Mouse (Mus musculus) hindbrain, embryonic 13.5 days (tissue): ENCODE measurements around the gene Kdm5c. TPM values are rescaled to one million over a fixed set of nuclear protein-coding genes. Genes with fewer than 3 reads are reported as not detected.

Experiments
- ATAC-seq: fragments of 200-750 bp; cut with Nextera tagmentation; 2 replicates; pipeline ENCODE4 v1.8.0; 2017; ENCODE audit warnings: moderate TSS enrichment; ENCODE audit not compliant: low FRiP score
- H3K27ac ChIP-seq: fragments of 300-500 bp; sonication (generic); 2 replicates; pipeline ENCODE4 v1.5.1; 2015; ENCODE audit warnings: inconsistent platforms, mild to moderate bottlenecking, moderate library complexity
- H3K27me3 ChIP-seq: fragments of 300-500 bp; sonication (generic); 2 replicates; pipeline ENCODE4 v1.6.1; 2015; ENCODE audit warnings: mild to moderate bottlenecking, inconsistent platforms
- H3K36me3 ChIP-seq: fragments of 300-500 bp; sonication (generic); 2 replicates; pipeline ENCODE4 v1.6.1; 2015; ENCODE audit warnings: mild to moderate bottlenecking, inconsistent platforms
- H3K4me1 ChIP-seq: fragments of 300-500 bp; sonication (generic); replicated peaks from 2 replicates; pipeline ENCODE4 v1.6.1; 2015; ENCODE audit warnings: inconsistent platforms
- H3K4me2 ChIP-seq: fragments of 300-500 bp; sonication (generic); 2 replicates; pipeline ENCODE4 v1.6.1; 2015; ENCODE audit warnings: inconsistent platforms, mild to moderate bottlenecking, moderate library complexity
- H3K4me3 ChIP-seq: fragments of 300-500 bp; sonication (generic); 2 replicates; pipeline ENCODE4 v1.5.1; 2015; ENCODE audit warnings: mild to moderate bottlenecking, inconsistent platforms
- H3K9ac ChIP-seq: fragments of 300-500 bp; sonication (generic); 2 replicates; pipeline ENCODE4 v1.6.1; 2015; ENCODE audit warnings: mild to moderate bottlenecking, inconsistent platforms
- H3K9me3 ChIP-seq: fragments of 300-500 bp; sonication (generic); 2 replicates; pipeline ENCODE4 v1.6.1; 2016; ENCODE audit warnings: inconsistent platforms
- WGBS: fragments of 180-500 bp; shearing (Covaris S2); methylation state at CpG from one replicate; pipeline ENCODE4 v1.1.7; 2015; 5-methylcytosine and 5-hydroxymethylcytosine counted together
- polyA plus RNA-seq: library from polyadenylated mRNA; unstranded; fragments of >200 nt; fragmentation: Nextera tagmentation; extraction: Ambion mirVana; gene quantifications from 2 replicates; pipeline ENCODE4 v1.2.1, GENCODE M21; 2015

Gene Kdm5c
- polyA plus RNA-seq: 35.2 and 36.0 TPM in 2 replicates

DNA sequence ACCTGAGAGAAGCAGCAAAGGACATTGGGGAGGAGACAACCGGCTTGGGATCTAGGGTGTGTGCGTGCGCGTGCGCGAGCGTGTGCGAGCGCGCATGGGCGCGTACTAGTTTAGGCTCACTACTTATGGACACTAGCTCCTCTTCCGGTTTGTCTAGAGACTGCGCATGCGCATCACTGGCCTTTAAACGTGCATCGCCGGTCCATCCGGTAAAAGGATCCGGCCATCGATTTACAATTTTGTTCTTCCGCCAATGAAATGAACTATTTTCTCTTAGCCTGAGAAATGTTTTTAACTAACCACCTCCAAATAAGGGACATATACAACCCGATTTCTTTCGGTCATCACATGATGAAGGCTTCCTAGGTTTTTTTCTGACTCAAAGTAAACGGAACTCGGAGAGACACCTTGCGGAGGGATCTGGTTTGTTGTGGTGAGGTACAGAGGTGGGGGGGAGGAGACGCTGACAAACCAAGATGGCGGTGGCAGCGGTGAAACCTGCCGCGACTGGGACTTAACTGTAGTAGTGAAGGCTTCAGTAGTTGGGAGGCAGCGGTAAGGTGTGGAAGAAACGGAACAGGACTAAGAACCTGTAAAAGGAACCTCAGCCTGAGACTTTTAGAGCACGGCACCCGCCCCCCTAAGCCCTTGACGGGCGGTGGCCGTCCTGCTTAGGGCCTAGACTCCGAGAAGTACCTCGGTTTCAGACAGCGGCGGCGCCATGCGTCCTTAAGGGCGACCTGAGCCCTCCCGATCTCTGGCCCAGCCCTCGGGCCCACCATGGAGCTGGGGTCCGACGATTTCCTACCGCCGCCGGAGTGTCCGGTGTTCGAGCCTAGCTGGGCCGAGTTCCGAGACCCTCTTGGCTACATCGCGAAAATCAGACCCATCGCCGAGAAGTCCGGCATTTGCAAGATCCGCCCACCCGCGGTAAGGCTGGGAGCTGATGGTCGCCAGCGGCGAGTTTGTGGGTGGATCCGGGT lies at the start of gene Kdm5c:
Gene Kdm5c (plus strand): TSS at position 240 of the 983 bp plus-strand sequence.
- H3K36me3 ChIP-seq: peaks cover 5% of the 10 kb centered on the region; the same call in 1 of the 2 replicates
- H3K4me3 ChIP-seq: peak within 1 kb of the TSS; percentile 86
- WGBS: 1% methylated on average over 68 of the region's 69 CpGs
- H3K27me3 ChIP-seq: peaks cover 22% of the 10 kb centered on the region
- H3K4me2 ChIP-seq: peak within 1 kb of the TSS; percentile 86
- ATAC-seq: peak; percentile 98
- H3K9me3 ChIP-seq: no peaks in the 10 kb centered on the region
- H3K4me1 ChIP-seq: peaks cover 21% of the 10 kb centered on the region
- peak within 1 kb of the TSS; percentile 81 for H3K27ac ChIP-seq
- H3K9ac ChIP-seq: peak within 1 kb of the TSS; percentile 88

DNA sequence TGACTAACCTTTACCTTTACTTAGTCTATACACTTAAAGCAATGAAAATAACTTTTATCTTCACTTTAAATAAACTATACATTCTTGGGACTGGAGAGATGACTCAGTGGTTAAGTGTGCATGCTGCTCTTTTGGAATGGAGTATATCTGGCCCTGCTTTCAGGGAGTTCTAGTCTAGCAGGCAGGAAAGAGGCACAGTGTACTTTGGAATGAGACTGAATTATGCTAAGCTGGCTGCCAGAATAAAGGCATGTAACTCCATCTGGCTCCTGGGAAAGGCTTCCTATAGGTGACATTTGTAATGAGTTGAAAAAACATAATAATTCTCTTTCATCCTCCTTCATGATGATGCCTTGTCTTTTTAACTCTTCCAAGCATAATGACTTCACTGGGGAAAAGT lies 45.7 kb upstream of the Kdm5c start:
- no peaks in the 10 kb centered on the region for H3K36me3 ChIP-seq
- no peak overlapping the region for H3K4me3 ChIP-seq
- H3K9me3 ChIP-seq: 0 out of 2 replicates have a peak, but pooled peaks cover 3% of the 10 kb centered on the region
- no peak overlapping the region for H3K27ac ChIP-seq
- no peak overlapping the region for H3K4me2 ChIP-seq
- no peak for ATAC-seq
- no peak overlapping the region for H3K9ac ChIP-seq
- no peaks in the 10 kb centered on the region for H3K4me1 ChIP-seq
- peaks cover 70% of the 10 kb centered on the region for H3K27me3 ChIP-seq

DNA sequence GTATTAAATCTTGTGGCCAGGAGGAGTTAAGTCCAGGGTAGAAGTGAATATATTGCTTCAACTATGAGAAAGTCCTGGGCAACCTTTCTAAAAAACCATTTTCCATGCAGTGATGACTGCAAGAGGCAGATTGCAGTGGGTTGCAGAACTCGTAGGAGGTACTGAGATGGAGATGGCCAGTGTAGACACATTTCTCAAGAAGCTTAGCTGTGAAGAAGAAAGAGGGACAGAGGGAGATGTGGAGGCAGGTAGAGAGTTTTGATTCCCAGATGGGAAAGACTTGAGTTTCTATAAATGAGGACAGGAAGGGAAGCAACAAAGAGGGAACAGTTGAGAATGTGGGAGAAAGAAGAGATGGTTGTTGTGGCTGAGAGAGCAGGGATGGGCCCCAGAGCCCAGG lies 41.6 kb upstream of the Kdm5c start:
- Histone ChIP-seq H3K4me1 (no peaks in the 10 kb centered on the region), H3K27me3 (peaks cover 93% of the 10 kb centered on the region), H3K27ac (no peak overlapping the region), H3K4me2 (no peak overlapping the region), H3K36me3 (no peaks in the 10 kb centered on the region), H3K9me3 (0 out of 2 replicates have a peak, but pooled peaks cover 3% of the 10 kb centered on the region), H3K9ac (no peak overlapping the region), H3K4me3 (no peak overlapping the region)
- WGBS: 86% methylated on average over 1 of the region's 1 CpGs
- no peak for ATAC-seq

DNA sequence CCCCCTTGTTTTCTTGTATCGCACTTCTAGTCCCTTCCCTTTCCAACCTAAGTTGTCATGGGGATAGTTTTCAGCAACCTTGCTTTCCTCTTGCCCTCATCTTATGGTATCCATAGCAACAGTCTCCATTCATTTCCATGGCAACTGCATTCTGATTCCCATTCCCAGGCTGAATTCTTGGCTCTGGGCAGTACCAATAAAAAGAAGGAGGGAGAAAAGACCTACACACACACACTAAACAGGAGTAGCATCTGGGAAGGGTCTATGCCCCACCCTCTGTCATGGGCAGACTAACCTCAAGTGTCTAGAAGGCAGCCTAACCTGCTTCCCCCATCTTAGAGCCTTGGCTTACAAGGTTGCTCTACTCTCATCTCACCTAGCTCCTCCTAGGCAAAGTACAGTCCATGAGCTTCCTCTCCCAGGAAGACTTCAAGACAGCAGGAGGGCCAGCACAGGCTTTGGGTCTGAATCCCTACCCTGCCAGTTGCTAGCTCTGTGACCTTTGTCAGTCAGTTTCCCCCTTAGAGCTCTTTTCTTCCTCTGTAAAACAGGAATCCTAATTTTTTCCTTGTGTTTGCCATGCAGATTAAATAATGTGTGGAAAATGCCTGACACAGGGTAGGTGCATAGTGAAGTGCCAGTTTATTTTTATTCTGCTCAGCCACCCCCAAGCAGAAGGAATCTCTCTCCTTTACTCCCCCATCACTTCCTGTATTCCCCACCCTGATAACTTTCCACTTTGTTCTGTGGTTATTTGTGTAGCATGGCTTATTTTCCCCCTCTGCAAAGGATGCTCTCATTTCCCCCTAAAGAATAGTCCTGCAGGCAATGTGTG lies 34.8 kb upstream of the Kdm5c start:
- peak overlapping the region; percentile 18; the same call in 1 of the 2 replicates for H3K4me2 ChIP-seq
- peaks cover 47% of the 10 kb centered on the region for H3K4me1 ChIP-seq
- H3K27me3 ChIP-seq: peaks cover 95% of the 10 kb centered on the region
- peak overlapping the region; percentile 86 for H3K27ac ChIP-seq
- H3K4me3 ChIP-seq: no peak overlapping the region
- 14% methylated on average over 1 of the region's 1 CpGs for WGBS
- H3K9me3 ChIP-seq: no peaks in the 10 kb centered on the region
- no peaks in the 10 kb centered on the region for H3K36me3 ChIP-seq
- ATAC-seq: peak; percentile 91
- H3K9ac ChIP-seq: no peak overlapping the region

DNA sequence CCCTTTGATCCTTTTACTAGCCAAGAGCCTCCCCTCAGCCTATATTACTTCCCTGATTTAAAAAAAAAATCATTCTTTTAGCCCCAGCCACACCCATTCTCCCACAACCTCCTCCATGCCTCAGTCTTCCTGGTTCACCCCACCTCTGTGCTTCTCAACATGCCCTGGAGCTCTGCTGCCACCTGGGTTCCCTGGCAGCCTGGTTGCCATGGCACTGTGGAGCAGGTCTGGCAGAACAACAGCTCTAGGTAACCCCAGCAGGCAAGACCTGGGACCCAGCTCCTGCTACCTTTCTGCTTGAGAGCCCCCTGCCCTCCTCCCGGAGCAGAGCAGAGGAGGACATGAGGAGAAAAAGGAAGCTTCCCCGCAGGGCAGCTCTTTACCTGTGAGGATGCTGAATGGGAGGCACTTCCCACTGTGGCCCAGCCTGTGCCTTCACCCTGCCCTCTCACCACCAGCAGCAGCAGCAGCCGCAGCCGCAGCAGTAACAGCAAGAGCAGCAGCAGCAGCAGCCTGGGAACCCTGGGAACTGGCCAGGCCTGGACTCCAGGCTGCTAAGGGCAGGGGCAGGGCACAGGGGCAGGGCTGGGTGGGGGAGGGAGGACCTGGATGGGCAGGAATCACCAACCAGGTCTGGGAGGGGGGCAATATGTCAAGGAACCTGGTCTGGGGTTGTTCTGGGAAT lies 30.9 kb upstream of the Kdm5c start:
- Histone ChIP-seq H3K9ac (no peak overlapping the region), H3K27ac (peak overlapping the region; percentile 23; the same call in 1 of the 2 replicates), H3K27me3 (peaks cover 98% of the 10 kb centered on the region), H3K4me3 (no peak overlapping the region), H3K4me1 (peaks cover 43% of the 10 kb centered on the region), H3K36me3 (no peaks in the 10 kb centered on the region), H3K9me3 (no peaks in the 10 kb centered on the region), H3K4me2 (no peak overlapping the region)
- 17% methylated on average over 4 of the region's 4 CpGs for WGBS
- ATAC-seq: 0 out of 2 replicates have a peak, but pooled peaks have one; percentile 21

DNA sequence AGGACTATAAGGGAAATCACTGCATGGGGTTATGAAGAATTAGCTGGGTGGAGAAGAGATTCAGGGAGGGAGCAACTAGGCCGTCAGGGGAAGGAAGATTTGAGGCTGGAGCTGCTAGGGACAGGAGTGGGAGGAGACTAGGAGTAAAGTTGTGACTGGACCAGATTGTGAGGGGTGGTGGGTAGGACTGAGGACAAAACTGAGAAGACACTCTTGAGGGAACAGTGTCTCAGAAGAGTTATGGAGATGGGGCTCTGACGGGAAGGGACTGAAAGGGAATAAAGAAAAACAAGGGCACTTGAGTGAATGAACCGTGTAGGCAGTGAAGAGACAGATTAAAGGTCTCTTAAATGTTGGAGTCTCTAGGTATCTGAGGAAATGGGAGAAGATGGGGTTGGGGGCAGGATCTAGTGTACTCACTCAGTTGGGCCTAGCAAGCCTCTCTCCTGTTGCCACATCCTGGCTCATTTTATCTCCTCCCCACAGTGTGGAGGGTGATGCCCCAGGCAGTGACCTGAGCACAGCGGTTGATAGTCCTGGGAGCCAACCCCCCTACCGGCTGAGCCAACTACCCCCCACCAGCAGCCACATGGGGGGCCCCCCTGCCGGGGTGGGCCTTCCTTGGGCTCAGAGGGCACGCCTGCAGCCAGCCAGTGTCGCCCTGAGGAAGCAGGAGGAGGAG lies 30.3 kb upstream of the Kdm5c start:
- H3K4me2 ChIP-seq: no peak overlapping the region
- H3K9ac ChIP-seq: no peak overlapping the region
- ATAC-seq: no peak
- no peaks in the 10 kb centered on the region for H3K9me3 ChIP-seq
- no peak overlapping the region for H3K4me3 ChIP-seq
- H3K27me3 ChIP-seq: peaks cover 98% of the 10 kb centered on the region
- peak overlapping the region; percentile 23; the same call in 1 of the 2 replicates for H3K27ac ChIP-seq
- H3K4me1 ChIP-seq: peaks cover 36% of the 10 kb centered on the region
- WGBS: 32% methylated on average over 8 of the region's 8 CpGs
- no peaks in the 10 kb centered on the region for H3K36me3 ChIP-seq

DNA sequence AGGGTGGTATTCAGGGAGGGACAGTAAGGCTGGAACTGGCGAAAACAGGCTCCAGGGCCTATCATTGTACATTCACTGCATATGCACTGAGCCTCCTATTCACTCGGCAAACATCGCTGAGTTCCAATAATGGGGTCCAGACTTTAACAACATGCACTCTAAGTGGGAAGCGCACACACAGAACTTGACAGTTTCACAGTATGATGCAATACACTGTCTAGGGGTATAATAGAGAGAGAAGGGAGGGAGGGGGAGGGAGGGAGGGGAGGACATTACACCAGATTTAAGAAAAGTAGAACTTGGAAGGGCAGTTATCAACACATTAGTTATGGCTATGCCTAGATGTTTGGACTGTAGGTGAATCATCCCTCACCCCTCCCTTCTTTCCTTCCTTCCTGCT lies 29.6 kb upstream of the Kdm5c start:
- Histone ChIP-seq H3K4me3 (no peak overlapping the region), H3K4me2 (no peak overlapping the region), H3K9me3 (no peaks in the 10 kb centered on the region), H3K4me1 (peaks cover 30% of the 10 kb centered on the region), H3K27ac (no peak overlapping the region), H3K27me3 (peaks cover 96% of the 10 kb centered on the region), H3K9ac (no peak overlapping the region), H3K36me3 (no peaks in the 10 kb centered on the region)
- 60% methylated on average over 4 of the region's 4 CpGs for WGBS
- ATAC-seq: no peak

DNA sequence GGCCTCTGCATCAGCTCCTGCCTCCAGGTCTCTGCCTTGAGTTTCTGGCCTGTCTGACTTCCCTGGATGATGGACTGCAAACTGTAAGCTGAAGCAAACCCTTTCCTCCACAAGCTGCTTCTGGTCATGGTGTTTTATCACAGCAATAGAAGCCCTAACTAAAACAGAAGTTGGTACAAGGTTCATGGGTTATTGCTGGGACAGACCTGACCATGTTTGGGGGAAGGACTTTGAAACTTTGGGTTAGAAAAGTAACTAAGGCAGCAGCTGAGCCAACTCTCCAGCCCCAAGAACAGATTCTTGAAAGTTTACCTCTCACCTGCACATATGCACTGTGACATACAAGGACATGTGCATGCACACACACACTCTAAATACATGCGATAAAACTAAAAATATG lies 27.3 kb upstream of the Kdm5c start:
- Histone ChIP-seq H3K9me3 (no peaks in the 10 kb centered on the region), H3K27ac (no peak overlapping the region), H3K36me3 (no peaks in the 10 kb centered on the region), H3K9ac (no peak overlapping the region), H3K4me1 (peaks cover 19% of the 10 kb centered on the region; the same call in 1 of the 2 replicates), H3K4me3 (no peak overlapping the region), H3K27me3 (peaks cover 97% of the 10 kb centered on the region), H3K4me2 (no peak overlapping the region)
- WGBS: 100% methylated on average over 1 of the region's 1 CpGs
- ATAC-seq: no peak

DNA sequence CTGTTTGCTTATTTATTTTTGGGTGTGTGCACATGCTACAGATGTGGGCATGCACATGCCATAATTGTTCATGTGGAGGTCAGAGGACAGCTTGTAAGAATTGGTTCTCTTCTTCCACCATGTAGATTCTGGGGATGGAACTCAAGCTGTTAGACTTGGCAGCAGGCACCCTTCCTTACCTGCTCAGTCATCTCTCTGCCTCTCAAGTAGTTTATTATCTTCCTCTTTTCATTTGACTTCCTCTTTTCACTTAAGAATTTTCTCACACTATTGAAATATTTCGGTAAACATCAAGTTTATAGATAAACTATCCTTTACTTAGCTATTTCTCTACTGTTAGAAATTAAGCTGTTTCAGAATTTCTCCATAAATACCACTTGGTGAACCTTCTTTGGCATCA lies 18.1 kb upstream of the Kdm5c start:
- H3K4me2 ChIP-seq: no peak overlapping the region
- no peak overlapping the region for H3K9ac ChIP-seq
- 89% methylated on average over 1 of the region's 1 CpGs for WGBS
- H3K4me3 ChIP-seq: no peak overlapping the region
- H3K27me3 ChIP-seq: peaks cover 94% of the 10 kb centered on the region
- ATAC-seq: no peak
- H3K27ac ChIP-seq: no peak overlapping the region
- H3K9me3 ChIP-seq: no peaks in the 10 kb centered on the region
- H3K4me1 ChIP-seq: no peaks in the 10 kb centered on the region
- H3K36me3 ChIP-seq: peaks cover under 1% of the 10 kb centered on the region; the same call in 1 of the 2 replicates

DNA sequence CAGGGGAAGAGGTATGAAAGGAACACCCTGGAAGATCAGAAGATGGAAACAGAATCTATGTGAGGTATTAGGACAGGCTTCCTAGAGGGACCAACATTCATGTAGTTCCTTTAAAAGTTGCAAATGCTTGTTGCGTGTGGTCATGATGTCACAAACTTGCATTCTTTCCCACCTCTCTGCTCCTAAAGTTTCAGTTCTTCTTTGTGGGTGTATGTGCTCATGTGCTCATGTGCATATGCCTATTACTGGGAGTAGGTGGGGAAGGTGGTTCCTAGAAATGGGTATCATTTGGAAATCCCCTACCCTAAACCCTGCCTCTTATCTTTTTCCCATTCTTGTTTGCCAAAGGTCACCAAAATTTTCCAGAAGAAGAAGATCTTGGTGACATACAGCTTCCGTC lies 14.3 kb upstream of the Kdm5c start:
- H3K27me3 ChIP-seq: peaks cover 92% of the 10 kb centered on the region
- H3K9me3 ChIP-seq: no peaks in the 10 kb centered on the region
- no peaks in the 10 kb centered on the region for H3K4me1 ChIP-seq
- 96% methylated on average over 2 of the region's 2 CpGs for WGBS
- no peak overlapping the region for H3K27ac ChIP-seq
- no peak overlapping the region for H3K9ac ChIP-seq
- H3K4me2 ChIP-seq: no peak overlapping the region
- no peak overlapping the region for H3K4me3 ChIP-seq
- no peak for ATAC-seq
- H3K36me3 ChIP-seq: peaks cover 3% of the 10 kb centered on the region; the same call in 1 of the 2 replicates

DNA sequence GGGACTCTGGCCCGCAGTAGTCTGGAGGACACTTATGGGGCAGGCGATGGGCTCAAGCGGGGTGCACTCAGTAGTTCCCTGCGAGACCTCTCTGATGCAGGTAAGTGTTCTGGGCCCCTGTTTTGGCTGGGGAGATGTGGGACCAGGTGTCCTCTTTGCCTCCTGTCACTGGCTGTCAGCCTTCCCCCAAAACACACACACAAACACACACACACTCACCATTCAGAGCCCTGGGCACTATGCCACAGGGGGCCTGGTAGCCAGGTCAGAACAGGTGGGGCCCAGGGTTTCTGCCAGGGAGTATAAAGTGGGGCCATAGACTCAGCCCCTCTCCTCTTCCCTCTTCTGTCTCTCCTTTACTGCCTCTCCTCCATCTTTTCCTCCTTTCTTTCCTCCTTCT lies 11.1 kb upstream of the Kdm5c start:
- ATAC-seq: no peak
- peaks cover 96% of the 10 kb centered on the region for H3K27me3 ChIP-seq

More for the DNA sequence above, 11.1 kb upstream of the Kdm5c start:
- H3K9ac ChIP-seq: no peak overlapping the region
- 78% methylated on average over 4 of the region's 4 CpGs for WGBS
- H3K4me2 ChIP-seq: no peak overlapping the region
- no peaks in the 10 kb centered on the region for H3K4me1 ChIP-seq
- H3K4me3 ChIP-seq: no peak overlapping the region
- peaks cover 3% of the 10 kb centered on the region; the same call in 1 of the 2 replicates for H3K36me3 ChIP-seq
- no peaks in the 10 kb centered on the region for H3K9me3 ChIP-seq
- H3K27ac ChIP-seq: no peak overlapping the region
